Mouse (Mus musculus) embryonic fibroblast, embryonic 13.5 days (primary cell): ENCODE measurements around the gene Tns1.

Source experiments
- CTCF ChIP-seq: IDR thresholded peaks from 2 replicates; pipeline ENCODE4 v1.5.1; 2011; ENCODE audit warnings: mild to moderate bottlenecking, control low read depth, low read length, moderate library complexity, borderline replicate concordance; ENCODE audit not compliant: insufficient read depth
- POLR2A ChIP-seq: IDR thresholded peaks from 2 replicates; pipeline ENCODE4 v1.6.1; 2011; ENCODE audit warnings: low read depth, mild to moderate bottlenecking, control low read depth, low read length, moderate library complexity

GRCm38 (mm10) chr1:74034736-74035135 is 89.5 kb downstream of the Tns1 start:
- TF ChIP-seq CTCF = no peak
- no peak for TF ChIP-seq POLR2A
